Mouse (Mus musculus): Measurements from ENCODE around the gene Cacna2d1.

DNA sequence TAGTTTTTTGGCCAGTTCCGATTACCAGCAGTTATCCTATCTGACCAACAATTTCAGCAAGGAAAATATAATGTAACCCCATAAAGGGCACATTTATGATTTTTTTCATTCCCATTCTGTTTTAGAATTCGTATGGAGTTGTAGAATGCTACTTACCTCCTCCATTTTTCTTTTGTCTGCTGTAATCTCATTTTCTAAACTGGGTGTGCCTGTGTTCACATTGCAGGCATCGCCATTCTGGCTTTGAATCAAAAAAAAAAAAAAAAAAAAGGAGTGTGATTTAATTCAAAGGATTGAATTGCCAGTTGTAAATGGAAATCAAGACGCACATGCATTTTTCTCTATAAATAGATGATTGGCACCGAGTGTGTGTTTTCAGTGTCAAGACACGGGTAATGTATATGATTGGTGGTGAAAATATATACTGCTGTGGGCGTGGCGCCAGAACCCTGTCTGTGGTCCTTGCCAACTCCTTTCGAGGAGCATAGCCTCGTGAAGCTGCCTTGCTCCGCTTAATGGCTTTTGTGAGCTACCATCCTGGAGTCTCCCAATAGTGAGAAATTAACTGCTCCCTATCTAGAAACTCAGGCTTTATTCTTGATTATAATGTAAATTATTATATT lies 158.7 kb downstream of the Cacna2d1 start:
- no peak for TF ChIP-seq CTCF (IDR thresholded peaks at IDR 0.05; ENCODE audit: low read depth)
- TF ChIP-seq EP300 (IDR thresholded peaks at IDR 0.05; ENCODE audit: low read depth) = no peak
